Mouse (Mus musculus) heart, embryonic 10.5 days (tissue): ENCODE data around the gene Rcbtb2. TPM values are rescaled to one million over a fixed set of nuclear protein-coding genes. Genes with fewer than 3 reads are reported as not detected.

ENCODE experiments used
- DNase-seq: peaks from one replicate; pipeline ENCODE4 v3.0.0-alpha.2; 2017; ENCODE audit warnings: low spot score
- H3K27ac ChIP-seq: fragments of 300-500 bp; sonication (generic); 2 replicates; pipeline ENCODE4 v1.5.1; 2016; ENCODE audit warnings: mild to moderate bottlenecking
- H3K27me3 ChIP-seq: fragments of 300-500 bp; sonication (generic); 2 replicates; pipeline ENCODE4 v1.6.1; 2016; ENCODE audit warnings: mild to moderate bottlenecking; ENCODE audit not compliant: poor library complexity, insufficient read depth, severe bottlenecking
- H3K36me3 ChIP-seq: fragments of 300-500 bp; sonication (generic); 2 replicates; pipeline ENCODE4 v1.6.1; 2016; ENCODE audit warnings: mild to moderate bottlenecking, moderate library complexity
- H3K4me1 ChIP-seq: fragments of 300-500 bp; sonication (generic); 2 replicates; pipeline ENCODE4 v1.6.1; 2016; ENCODE audit warnings: mild to moderate bottlenecking
- H3K4me3 ChIP-seq: fragments of 300-500 bp; sonication (generic); 2 replicates; pipeline ENCODE4 v1.5.1; 2016; ENCODE audit warnings: mild to moderate bottlenecking, moderate library complexity
- H3K9me3 ChIP-seq: fragments of 300-500 bp; sonication (generic); 2 replicates; pipeline ENCODE4 v1.6.1; 2016; ENCODE audit warnings: mild to moderate bottlenecking, moderate library complexity
- WGBS: fragments of 180-500 bp; shearing (Covaris S2); methylation state at CpG from one replicate; pipeline ENCODE4 v1.1.7; 2016; 5-methylcytosine and 5-hydroxymethylcytosine counted together
- polyA plus RNA-seq: library from polyadenylated mRNA; unstranded; fragments of >200 nt; fragmentation: Nextera tagmentation; extraction: Ambion mirVana; gene quantifications from 2 replicates; pipeline ENCODE4 v1.2.1, GENCODE M21; 2016

Rcbtb2 gene
- polyA plus RNA-seq, 1 experiment from 2014 or later, result 99.9 TPM

- no peak for DNase-seq
- Histone ChIP-seq H3K4me3 (no peak overlapping the region), H3K4me1 (peaks cover 7% of the 10 kb centered on the region; the same call in 1 of the 2 replicates), H3K27me3 (no peaks in the 10 kb centered on the region), H3K27ac (no peak overlapping the region), H3K36me3 (peaks cover 5% of the 10 kb centered on the region; the same call in 1 of the 2 replicates), H3K9me3 (no peaks in the 10 kb centered on the region)
- WGBS, result 44% methylated on average over 3 of the region's 3 CpGs
These were observed 78.6 kb downstream of the Rcbtb2 start for GRCm38 (mm10) chr14:73201447-73201846.

DNA sequence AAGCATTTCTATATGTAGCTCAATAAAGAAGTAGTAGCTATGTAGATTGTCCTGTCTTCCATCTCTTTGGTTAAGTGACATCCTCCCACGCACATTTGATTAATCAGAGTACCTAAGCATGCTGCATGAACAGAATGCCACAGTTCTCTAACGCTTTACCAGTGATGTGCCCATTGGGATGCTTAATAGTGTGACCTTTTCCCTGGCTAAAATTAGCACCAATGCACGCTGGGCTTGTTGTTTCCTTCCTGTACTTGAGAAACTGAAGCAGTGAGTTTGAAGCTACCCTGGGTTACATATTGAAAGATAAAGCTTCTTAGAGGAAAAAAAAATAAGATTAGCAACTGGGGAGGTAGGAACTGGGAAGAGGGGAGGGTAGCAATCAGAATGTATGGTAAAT, 81.2 kb downstream of the Rcbtb2 start:
- H3K27ac ChIP-seq, result no peak overlapping the region
- no peak overlapping the region for H3K4me3 ChIP-seq
- peaks cover 3% of the 10 kb centered on the region; the same call in 1 of the 2 replicates for H3K4me1 ChIP-seq
- WGBS, result 49% methylated on average over 3 of the region's 3 CpGs
- no peaks in the 10 kb centered on the region for H3K9me3 ChIP-seq
- DNase-seq, result no peak
- no peaks in the 10 kb centered on the region for H3K36me3 ChIP-seq
- H3K27me3 ChIP-seq, result no peaks in the 10 kb centered on the region

DNA sequence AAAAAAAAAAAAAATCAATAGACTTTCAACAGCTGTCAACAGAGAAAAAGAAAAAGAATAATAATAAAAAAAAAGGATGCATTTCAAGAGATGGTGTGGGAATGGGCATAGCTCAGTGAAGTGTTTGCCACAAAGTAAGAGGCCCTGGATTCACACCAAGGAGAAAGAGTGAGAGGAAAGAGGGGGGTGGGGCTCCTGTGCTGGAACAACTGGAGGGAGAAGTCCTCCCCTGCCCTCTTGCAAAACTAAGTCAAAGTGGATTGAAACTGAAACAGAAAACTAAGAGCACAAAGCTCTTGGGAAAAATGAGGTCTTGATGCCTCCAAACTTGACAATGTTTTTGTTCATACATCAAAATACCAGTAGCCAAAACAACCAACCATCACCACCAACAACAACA, 86.4 kb downstream of the Rcbtb2 start:
- Histone ChIP-seq H3K4me3 (no peak overlapping the region), H3K36me3 (no peaks in the 10 kb centered on the region), H3K27me3 (no peaks in the 10 kb centered on the region), H3K4me1 (no peaks in the 10 kb centered on the region), H3K9me3 (no peaks in the 10 kb centered on the region), H3K27ac (no peak overlapping the region)
- DNase-seq, result no peak

DNA sequence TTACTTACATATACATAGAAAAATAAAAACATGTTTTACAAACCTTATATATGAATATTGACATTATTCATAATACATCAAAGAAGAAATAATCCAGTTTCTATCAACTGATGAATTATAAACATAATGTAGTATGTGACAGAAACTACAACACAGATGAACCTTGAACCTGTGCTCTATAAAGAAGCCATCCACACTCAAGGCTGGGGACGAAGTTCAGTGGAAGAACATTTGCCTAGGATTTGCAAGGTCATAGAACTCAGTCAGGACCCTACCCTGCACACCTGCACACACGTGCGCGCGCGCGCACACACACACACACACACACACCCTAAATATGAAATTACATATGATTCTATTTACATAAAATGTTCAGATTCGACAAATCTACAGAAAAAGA, 87.4 kb downstream of the Rcbtb2 start:
- no peaks in the 10 kb centered on the region for H3K27me3 ChIP-seq
- no peak for DNase-seq
- no peaks in the 10 kb centered on the region for H3K9me3 ChIP-seq
- H3K4me1 ChIP-seq, result no peaks in the 10 kb centered on the region
- no peak overlapping the region for H3K4me3 ChIP-seq
- H3K36me3 ChIP-seq, result no peaks in the 10 kb centered on the region
- H3K27ac ChIP-seq, result no peak overlapping the region
- 91% methylated on average over 8 of the region's 8 CpGs for whole genome bisulfite sequencing

DNA sequence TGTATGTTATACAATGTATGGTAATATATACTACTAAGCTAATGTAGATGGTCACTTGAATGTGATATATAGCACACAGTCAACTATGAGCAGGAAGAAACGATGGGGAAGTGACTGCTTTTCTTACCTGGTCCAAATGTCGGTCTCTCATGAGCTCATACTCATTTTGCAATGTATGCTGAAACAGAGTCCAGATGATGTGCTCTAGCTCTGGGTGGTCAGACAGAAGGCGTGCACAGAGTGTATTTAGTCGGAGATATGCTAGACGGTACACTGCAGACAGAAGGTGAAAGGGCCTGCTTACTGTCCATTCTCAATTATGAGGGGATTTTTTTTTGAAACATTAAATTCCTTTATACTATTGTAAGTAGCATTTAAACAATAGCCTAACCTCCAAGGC, 88.6 kb downstream of the Rcbtb2 start:
- WGBS, result 83% methylated on average over 5 of the region's 5 CpGs
- no peak overlapping the region for H3K27ac ChIP-seq

DNA sequence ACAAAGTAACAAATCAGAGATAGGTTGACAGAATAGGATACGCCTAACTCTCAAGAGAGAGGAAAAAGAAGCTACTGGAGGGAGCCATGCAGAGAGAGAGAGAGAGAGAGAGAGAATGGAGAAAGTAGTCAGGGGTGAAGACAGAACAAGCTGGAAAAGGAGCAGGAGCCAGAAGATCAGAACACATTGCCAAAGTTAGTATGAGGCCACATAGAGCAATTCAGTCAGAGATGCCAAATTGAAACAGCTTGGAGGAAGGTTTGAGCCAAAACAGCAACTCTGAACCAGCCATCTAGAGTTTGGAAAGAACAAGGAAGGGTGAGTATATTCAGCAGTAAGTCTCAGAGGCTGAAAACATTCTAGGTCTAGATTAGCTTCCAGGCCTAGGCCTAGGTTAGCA, 94.2 kb downstream of the Rcbtb2 start:
- 92% methylated on average over 1 of the region's 1 CpGs for WGBS
- H3K27ac ChIP-seq, result no peak overlapping the region

More for the DNA sequence above, 88.6 kb downstream of the Rcbtb2 start:
- no peaks in the 10 kb centered on the region for H3K36me3 ChIP-seq
- H3K4me1 ChIP-seq, result no peaks in the 10 kb centered on the region
- DNase-seq, result no peak
- H3K27me3 ChIP-seq, result no peaks in the 10 kb centered on the region
- no peaks in the 10 kb centered on the region for H3K9me3 ChIP-seq
- no peak overlapping the region for H3K4me3 ChIP-seq

DNA sequence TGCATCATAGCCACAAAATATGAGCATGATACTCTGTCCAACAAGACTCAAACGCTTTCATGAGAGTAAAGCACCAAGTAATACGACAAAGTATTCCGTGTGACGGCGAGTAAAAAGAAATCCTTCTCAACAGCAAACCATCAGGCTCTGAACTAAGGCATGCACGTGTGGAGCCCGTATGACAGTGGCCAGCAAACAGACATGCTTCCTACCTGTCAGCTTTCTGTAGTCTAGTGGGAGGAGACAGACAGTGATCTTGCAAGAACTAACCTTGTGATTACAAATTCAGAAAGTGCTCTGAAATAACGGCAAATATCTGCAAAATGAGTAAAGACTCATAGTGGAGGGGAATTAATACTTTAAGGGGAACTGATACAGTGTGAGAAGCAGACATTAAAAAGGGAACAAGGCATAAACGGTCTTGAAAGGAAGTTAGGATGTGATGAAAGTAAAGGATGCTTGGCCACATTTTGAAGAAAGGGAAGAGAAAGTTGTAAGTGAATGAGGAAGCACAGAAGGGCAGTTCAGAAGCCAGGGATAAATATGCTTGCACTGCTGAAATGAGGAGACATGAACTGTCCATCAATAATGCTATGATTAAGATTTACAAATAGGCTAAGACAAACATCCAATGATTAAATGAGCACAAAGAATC, 99.6 kb downstream of the Rcbtb2 start:
- Histone ChIP-seq H3K27ac (no peak overlapping the region), H3K4me1 (no peaks in the 10 kb centered on the region; the same call in 1 of the 2 replicates), H3K9me3 (no peaks in the 10 kb centered on the region), H3K27me3 (no peaks in the 10 kb centered on the region), H3K36me3 (no peaks in the 10 kb centered on the region), H3K4me3 (no peak overlapping the region)
- 88% methylated on average over 9 of the region's 9 CpGs for WGBS
- no peak for DNase-seq

More for the DNA sequence above, 94.2 kb downstream of the Rcbtb2 start:
- Histone ChIP-seq H3K27me3 (no peaks in the 10 kb centered on the region), H3K4me1 (no peaks in the 10 kb centered on the region), H3K36me3 (no peaks in the 10 kb centered on the region), H3K4me3 (no peak overlapping the region), H3K9me3 (no peaks in the 10 kb centered on the region)
- no peak for DNase-seq

GRCm38 (mm10) chr14:73226346-73226745, 103.5 kb downstream of the Rcbtb2 start:
- Histone ChIP-seq H3K36me3 (no peaks in the 10 kb centered on the region), H3K27ac (no peak overlapping the region), H3K4me3 (no peak overlapping the region), H3K4me1 (no peaks in the 10 kb centered on the region; the same call in 1 of the 2 replicates), H3K9me3 (no peaks in the 10 kb centered on the region), H3K27me3 (no peaks in the 10 kb centered on the region)
- 75% methylated on average over 3 of the region's 3 CpGs for WGBS
- no peak for DNase-seq

DNA sequence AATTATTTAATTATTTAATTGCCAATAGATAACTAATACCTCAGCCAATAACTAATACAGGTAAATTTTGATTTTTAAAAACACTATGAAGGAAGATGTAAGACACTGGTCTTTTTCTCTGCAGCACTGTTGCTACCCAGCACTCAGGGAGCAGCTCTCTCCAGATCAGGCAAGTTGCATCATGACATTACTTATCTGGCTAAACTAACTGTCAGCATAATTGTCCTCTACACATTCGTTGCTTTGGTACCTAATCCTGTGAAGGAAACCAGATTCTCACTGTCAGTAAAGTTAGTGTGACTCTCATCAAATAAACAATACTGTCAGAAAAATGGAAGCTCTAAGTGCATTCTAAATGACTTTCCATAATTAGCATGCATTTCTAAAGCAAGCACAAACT, 104.0 kb downstream of the Rcbtb2 start:
- Histone ChIP-seq H3K4me3 (no peak overlapping the region), H3K27ac (no peak overlapping the region), H3K9me3 (no peaks in the 10 kb centered on the region), H3K27me3 (no peaks in the 10 kb centered on the region), H3K4me1 (no peaks in the 10 kb centered on the region; the same call in 1 of the 2 replicates), H3K36me3 (no peaks in the 10 kb centered on the region)
- DNase-seq, result no peak
- WGBS, result 4% methylated on average over 1 of the region's 1 CpGs

- 47% methylated on average over 5 of the region's 5 CpGs for WGBS
- no peak for DNase-seq
- Histone ChIP-seq H3K27ac (no peak overlapping the region), H3K4me3 (no peak overlapping the region), H3K36me3 (no peaks in the 10 kb centered on the region), H3K27me3 (no peaks in the 10 kb centered on the region), H3K4me1 (peaks cover 14% of the 10 kb centered on the region), H3K9me3 (no peaks in the 10 kb centered on the region)
These were observed 108.6 kb downstream of the Rcbtb2 start for GRCm38 (mm10) chr14:73231286-73231982.

- no peak for DNase-seq
- Histone ChIP-seq H3K4me3 (no peak overlapping the region), H3K27me3 (no peaks in the 10 kb centered on the region), H3K36me3 (no peaks in the 10 kb centered on the region), H3K4me1 (peaks cover 19% of the 10 kb centered on the region), H3K27ac (peak overlapping the region; percentile 82), H3K9me3 (no peaks in the 10 kb centered on the region)
- WGBS, result 6% methylated on average over 2 of the region's 2 CpGs
These were observed 111.7 kb downstream of the Rcbtb2 start for GRCm38 (mm10) chr14:73234468-73235031.

- peak within 1 kb of the TSS; percentile 92 for H3K27ac ChIP-seq
- H3K9me3 ChIP-seq, result no peaks in the 10 kb centered on the region
- no peaks in the 10 kb centered on the region for H3K27me3 ChIP-seq
- H3K4me3 ChIP-seq, result peak within 1 kb of the TSS; percentile 67
- under 1% methylated on average over 19 of the region's 19 CpGs for WGBS
- H3K4me1 ChIP-seq, result peaks cover 19% of the 10 kb centered on the region
- peak; percentile 86 for DNase-seq
- H3K36me3 ChIP-seq, result peaks cover 7% of the 10 kb centered on the region
These were observed 115.0 kb downstream of the Rcbtb2 start, which contains the start of gene Lpar6 for GRCm38 (mm10) chr14:73237848-73238321. TSS of gene Lpar6 (plus strand) at chr14:73237895.
